Mouse (Mus musculus) heart, postnatal 4 days (tissue): ENCODE measurements around the gene 9930111J21Rik2. TPM values are rescaled to one million over a fixed set of nuclear protein-coding genes. Genes with fewer than 3 reads are reported as not detected.

Experiments used
- total RNA-seq, 2 experiments: library from RNA; stranded (reverse); gene quantifications; 2 replicates each; pipeline ENCODE4 v1.2.3; 2021

The 9930111J21Rik2 gene
- total RNA-seq, 2 experiments from 2014 or later: 3.6 to 3.9 TPM

Other genes starting within 250 kb of the 9930111J21Rik2 start
- 10 to 100 TPM; 36.0 to 40.1 TPM for gene Trim41, start 233.9 kb downstream of the 9930111J21Rik2 start, total RNA-seq
- gene Trim7, start 225.1 kb downstream of the 9930111J21Rik2 start, total RNA-seq: 1 to 10 TPM; 5.3 to 5.5 TPM
- 1 to 10 TPM; 4.8 to 5.1 TPM for gene Gm12184, start 224.6 kb downstream of the 9930111J21Rik2 start, total RNA-seq
- 1 to 10 TPM; 6.2 to 7.6 TPM for gene Irgm1, start 179.6 kb downstream of the 9930111J21Rik2 start, total RNA-seq
- under 1 TPM; 0.26 to 0.38 TPM for gene Gm5431, start 149.0 kb downstream of the 9930111J21Rik2 start, total RNA-seq
- 1 to 10 TPM; 2.0 to 3.0 TPM for gene Psme2b, start 105.1 kb downstream of the 9930111J21Rik2 start, total RNA-seq
- gene Olfr56, start 72.4 kb downstream of the 9930111J21Rik2 start, total RNA-seq: under 1 TPM in 1 of 2 experiments, not detected in 1; 0.18 TPM
- gene 9930111J21Rik1, start 71.8 kb downstream of the 9930111J21Rik2 start, total RNA-seq: 1 to 10 TPM; 2.0 to 2.1 TPM
- gene Gm12185, start 59.0 kb downstream of the 9930111J21Rik2 start, total RNA-seq: under 1 TPM; 0.07 to 0.29 TPM
- under 1 TPM; 0.21 to 0.27 TPM for gene Tgtp1, start 57.1 kb downstream of the 9930111J21Rik2 start, total RNA-seq
- not detected for gene Tgtp2, start 13.0 kb upstream of the 9930111J21Rik2 start, total RNA-seq
- 1 to 10 TPM; 1.4 to 1.6 TPM for gene Ifi47, start 25.3 kb upstream of the 9930111J21Rik2 start, total RNA-seq
- 1 to 10 TPM in 1 of 2 experiments, under 1 TPM in 1; 0.63 to 1.1 TPM for gene Olfr1396, start 63.6 kb upstream of the 9930111J21Rik2 start, total RNA-seq
- not detected for gene Olfr1395, start 91.0 kb upstream of the 9930111J21Rik2 start, total RNA-seq
- not detected for gene Olfr1394, start 103.1 kb upstream of the 9930111J21Rik2 start, total RNA-seq
- 10 to 100 TPM; 38.4 to 40.3 TPM for gene Btnl9, start 135.9 kb upstream of the 9930111J21Rik2 start, total RNA-seq
- gene Zfp62, start 152.1 kb upstream of the 9930111J21Rik2 start, total RNA-seq: 10 to 100 TPM; 37.2 to 37.7 TPM
- 10 to 100 TPM; 71.2 to 76.7 TPM for gene Mgat1, start 192.9 kb upstream of the 9930111J21Rik2 start, total RNA-seq
- gene Olfr1393, start 227.1 kb upstream of the 9930111J21Rik2 start, total RNA-seq: under 1 TPM; 0.23 to 0.33 TPM
- under 1 TPM in 1 of 2 experiments, not detected in 1; 0.11 TPM for gene Olfr1392, start 234.0 kb upstream of the 9930111J21Rik2 start, total RNA-seq